Mouse (Mus musculus): ENCODE results near the gene Reln.

GRCm38 (mm10) chr5:21949507-21949897 is 395.0 kb downstream of the Reln start:
- TF ChIP-seq POLR2A (IDR thresholded peaks at IDR 0.05; ENCODE audit: control insufficient read depth, extremely low read depth, insufficient read depth, low read length, poor library complexity): no peak
- TF ChIP-seq CTCF (IDR thresholded peaks at IDR 0.05; ENCODE audit: borderline replicate concordance, control insufficient read depth, extremely low read depth, insufficient read depth, low read length, poor library complexity): no peak

Data from thymus, adult 2 months (tissue).